Mouse (Mus musculus): Measurements from ENCODE around the gene Ubap1l.
A peak's percentile ranks its signal among the peaks of the same experiment; 100 is the strongest.

Ubap1l gene

GRCm38 (mm10) chr9:65372449-65372848 is 11.6 kb downstream of the Ubap1l start:
- DNase-seq (ENCODE audit: low read depth, low spot score), result no peak

- no peak for DNase-seq (ENCODE audit: low read depth, low spot score)
Observed at GRCm38 (mm10) chr9:65374468-65375162, 13.8 kb downstream of the Ubap1l start.

- DNase-seq (ENCODE audit: low read depth, low spot score), result no peak
Observed at GRCm38 (mm10) chr9:65375163-65375934, 14.5 kb downstream of the Ubap1l start.

GRCm38 (mm10) chr9:65381017-65381590 is 20.3 kb downstream of the Ubap1l start:
- DNase-seq (ENCODE audit: low read depth, low spot score), result no peak

- DNase-seq (ENCODE audit: low read depth, low spot score), result no peak
Observed at GRCm38 (mm10) chr9:65382031-65382750, 21.4 kb downstream of the Ubap1l start.

GRCm38 (mm10) chr9:65382751-65383097 is 21.9 kb downstream of the Ubap1l start:
- DNase-seq (ENCODE audit: low read depth, low spot score), result no peak

- no peak for DNase-seq (ENCODE audit: low read depth, low spot score)
Observed at GRCm38 (mm10) chr9:65384276-65384675, 23.4 kb downstream of the Ubap1l start.

- DNase-seq (ENCODE audit: low read depth, low spot score), result peak; percentile 58
Observed at GRCm38 (mm10) chr9:65386373-65387140, 25.7 kb downstream of the Ubap1l start.

GRCm38 (mm10) chr9:65390752-65391612 is 30.1 kb downstream of the Ubap1l start:
- peak; percentile 59 for DNase-seq (ENCODE audit: low read depth, low spot score)

- DNase-seq (ENCODE audit: low read depth, low spot score), result no peak
Observed at GRCm38 (mm10) chr9:65391613-65391964, 30.7 kb downstream of the Ubap1l start, which contains the start of gene Kbtbd13. Kbtbd13 (minus strand) TSS chr9:65391652.

- peak; percentile 68 for DNase-seq (ENCODE audit: low read depth, low spot score)
Observed at GRCm38 (mm10) chr9:65392638-65393364, 32.0 kb downstream of the Ubap1l start.

- no peak for DNase-seq (ENCODE audit: low read depth, low spot score)
Observed at GRCm38 (mm10) chr9:65393606-65394005, 32.8 kb downstream of the Ubap1l start.

GRCm38 (mm10) chr9:65394360-65394759 is 33.5 kb downstream of the Ubap1l start:
- no peak for DNase-seq (ENCODE audit: low read depth, low spot score)

GRCm38 (mm10) chr9:65398279-65398678 is 37.4 kb downstream of the Ubap1l start, which contains the start of gene Rasl12:
Rasl12 (plus strand) TSS chr9:65398506.
- peak; percentile 79 for DNase-seq (ENCODE audit: low read depth, low spot score)

GRCm38 (mm10) chr9:65399934-65400333 is 39.1 kb downstream of the Ubap1l start:
- DNase-seq (ENCODE audit: low read depth, low spot score), result no peak

- DNase-seq (ENCODE audit: low read depth, low spot score), result no peak
Observed at GRCm38 (mm10) chr9:65404331-65405183, 43.7 kb downstream of the Ubap1l start.

GRCm38 (mm10) chr9:65405184-65405449 is 44.3 kb downstream of the Ubap1l start:
- no peak for DNase-seq (ENCODE audit: low read depth, low spot score)

GRCm38 (mm10) chr9:65407327-65407726 is 46.5 kb downstream of the Ubap1l start:
- no peak for DNase-seq (ENCODE audit: low read depth, low spot score)

- DNase-seq (ENCODE audit: low read depth, low spot score), result no peak
Observed at GRCm38 (mm10) chr9:65407861-65408260, 47.0 kb downstream of the Ubap1l start.

All from mesoderm, embryonic 11.5 days (tissue).